Mouse (Mus musculus) cerebellum, adult 9-10 months (tissue): ENCODE results near the gene 1300017J02Rik.
A peak's percentile ranks its signal among the peaks of the same experiment; 100 is the strongest.

Source experiments
- DNase-seq: peaks from one replicate; pipeline ENCODE4 v3.0.0; 2022

1300017J02Rik gene

GRCm38 (mm10) chr9:103208802-103209423 lies 96.0 kb downstream of the 1300017J02Rik start:
- DNase-seq, result no peak

GRCm38 (mm10) chr9:103207846-103208245 lies 97.0 kb downstream of the 1300017J02Rik start:
- peak; percentile 69 for DNase-seq

GRCm38 (mm10) chr9:103205786-103206185 lies 99.1 kb downstream of the 1300017J02Rik start:
- no peak for DNase-seq

GRCm38 (mm10) chr9:103201561-103202260 lies 103.2 kb downstream of the 1300017J02Rik start, which contains the start of gene Srprb:
Srprb (minus strand) TSS chr9:103202137.
- peak; percentile 93 for DNase-seq
